Mouse (Mus musculus) C2C12 (cell line): ENCODE results near the gene Fkbp6. TPM values are rescaled to one million over a fixed set of nuclear protein-coding genes. Genes with fewer than 3 reads are reported as not detected.

Experiments
- H3K27me3 ChIP-seq: one replicate; pipeline ENCODE4 v1.6.1; 2011; ENCODE audit not compliant: control insufficient read depth, insufficient read depth, insufficient read length
- H3K36me3 ChIP-seq: one replicate; pipeline ENCODE4 v1.6.1; 2011; ENCODE audit not compliant: control insufficient read depth, insufficient read depth
- H3K4me3 ChIP-seq: one replicate; pipeline ENCODE4 v1.5.1; 2011; ENCODE audit warnings: mild to moderate bottlenecking, control low read depth; ENCODE audit not compliant: poor library complexity, insufficient read depth, severe bottlenecking
- H3K79me2 ChIP-seq: one replicate; pipeline ENCODE4 v1.6.1; 2011; ENCODE audit not compliant: control insufficient read depth, insufficient read depth
- H3K79me3 ChIP-seq: one replicate; pipeline ENCODE4 v1.6.1; 2011; ENCODE audit warnings: low read depth, control low read depth
- H3ac ChIP-seq: one replicate; pipeline ENCODE3; 2011; ENCODE audit warnings: low read depth; ENCODE audit not compliant: control insufficient read depth, insufficient read length
- CEBPB ChIP-seq: IDR thresholded peaks from one replicate; pipeline ENCODE4 v1.6.1; 2011; ENCODE audit warnings: low read depth, mild to moderate bottlenecking, control low read depth, moderate library complexity
- CTCF ChIP-seq: IDR thresholded peaks from one replicate; pipeline ENCODE4 v1.5.1; 2011; ENCODE audit not compliant: control insufficient read depth, insufficient read depth, insufficient read length
- FOSL1 ChIP-seq: IDR thresholded peaks from one replicate; pipeline ENCODE4 v1.8.0; 2011; ENCODE audit warnings: mild to moderate bottlenecking, low read length; ENCODE audit not compliant: poor library complexity, insufficient read depth, severe bottlenecking
- MAX ChIP-seq: IDR thresholded peaks from one replicate; pipeline ENCODE4 v1.6.1; 2011; ENCODE audit warnings: mild to moderate bottlenecking, control low read depth
- MYOD1 ChIP-seq: IDR thresholded peaks from one replicate; pipeline ENCODE4 v1.6.1; 2011; ENCODE audit warnings: low read depth; ENCODE audit not compliant: control insufficient read depth, insufficient read length
- MYOG ChIP-seq: IDR thresholded peaks from one replicate; pipeline ENCODE4 v1.6.1; 2011; ENCODE audit not compliant: control insufficient read depth, insufficient read length; ENCODE audit errors: extremely low read depth
- USF1 ChIP-seq: IDR thresholded peaks from one replicate; pipeline ENCODE4 v1.6.1; 2011; ENCODE audit warnings: low read depth, mild to moderate bottlenecking, control low read depth, moderate library complexity
- polyA plus RNA-seq: library from polyadenylated mRNA; unstranded; fragments of >200 nt; fragmentation: generic; extraction: Trizol; gene quantifications from one replicate; pipeline ENCODE4 v1.2.1, GENCODE M21; 2012; ENCODE audit warnings: missing spikeins

The Fkbp6 gene
- polyA plus RNA-seq, 1 experiment, result not detected

DNA sequence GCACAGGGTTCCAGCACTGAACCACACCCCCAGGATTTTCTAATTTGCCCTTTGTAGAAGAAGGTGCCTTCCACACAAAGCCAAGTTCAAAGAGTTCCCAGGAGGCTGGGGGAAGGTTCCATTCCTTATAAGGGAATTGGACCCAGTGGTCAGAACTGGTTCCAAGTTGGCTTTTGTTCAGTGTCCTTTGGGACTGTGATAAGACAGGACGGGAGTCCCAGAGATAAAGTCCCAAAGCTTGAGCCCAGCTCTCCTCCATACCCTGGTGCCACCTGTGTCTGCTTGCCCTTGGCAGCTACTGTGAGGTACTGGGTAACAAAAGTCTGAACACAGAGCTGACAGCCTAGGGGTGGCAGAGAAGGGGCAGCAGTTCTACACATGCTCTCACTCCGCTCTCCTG lies 9.9 kb upstream of the Fkbp6 start:
- no peaks in the 10 kb centered on the region for H3K36me3 ChIP-seq
- H3K79me3 ChIP-seq, result no peaks in the 10 kb centered on the region
- H3K27me3 ChIP-seq, result peaks cover 26% of the 10 kb centered on the region
- H3ac ChIP-seq, result no peak overlapping the region
- TF ChIP-seq MAX, result no peak
- no peak for TF ChIP-seq MYOG
- TF ChIP-seq CEBPB, result no peak
- H3K4me3 ChIP-seq, result peak overlapping the region; percentile 2
- H3K79me2 ChIP-seq, result no peaks in the 10 kb centered on the region

GRCm38 (mm10) chr5:135357556-135357955 lies 7.7 kb upstream of the Fkbp6 start:
- Histone ChIP-seq H3K79me2 (no peaks in the 10 kb centered on the region), H3K27me3 (peaks cover 37% of the 10 kb centered on the region), H3K4me3 (no peak overlapping the region), H3ac (no peak overlapping the region), H3K36me3 (no peaks in the 10 kb centered on the region), H3K79me3 (no peaks in the 10 kb centered on the region)
- TF ChIP-seq FOSL1 (no peak), USF1 (no peak), CTCF (no peak), MYOD1 (no peak), CEBPB (no peak), MYOG (no peak), MAX (no peak)

DNA sequence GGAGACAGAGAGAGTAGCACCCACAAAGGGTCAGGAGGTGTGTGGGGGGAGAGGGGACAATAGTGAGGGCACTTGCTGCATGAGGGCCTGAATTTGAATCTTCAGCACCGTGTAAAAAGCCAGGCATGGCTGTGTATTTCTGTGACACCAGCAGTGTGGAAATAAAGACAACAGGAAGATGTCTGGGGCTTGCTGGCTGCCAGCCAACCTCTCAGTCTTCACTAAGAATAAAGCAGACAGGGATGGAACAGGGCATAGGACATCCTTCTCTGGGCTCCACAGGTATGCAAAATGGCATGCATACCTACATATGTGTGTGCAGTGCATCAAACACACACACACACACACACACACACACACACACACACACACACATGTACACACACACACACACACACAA lies 6.2 kb upstream of the Fkbp6 start:
- Histone ChIP-seq H3K79me3 (no peaks in the 10 kb centered on the region), H3K79me2 (no peaks in the 10 kb centered on the region), H3K36me3 (no peaks in the 10 kb centered on the region), H3K27me3 (peaks cover 43% of the 10 kb centered on the region), H3ac (no peak overlapping the region), H3K4me3 (no peak overlapping the region)
- TF ChIP-seq MAX (no peak), MYOG (no peak), MYOD1 (no peak), CTCF (no peak), FOSL1 (no peak)

DNA sequence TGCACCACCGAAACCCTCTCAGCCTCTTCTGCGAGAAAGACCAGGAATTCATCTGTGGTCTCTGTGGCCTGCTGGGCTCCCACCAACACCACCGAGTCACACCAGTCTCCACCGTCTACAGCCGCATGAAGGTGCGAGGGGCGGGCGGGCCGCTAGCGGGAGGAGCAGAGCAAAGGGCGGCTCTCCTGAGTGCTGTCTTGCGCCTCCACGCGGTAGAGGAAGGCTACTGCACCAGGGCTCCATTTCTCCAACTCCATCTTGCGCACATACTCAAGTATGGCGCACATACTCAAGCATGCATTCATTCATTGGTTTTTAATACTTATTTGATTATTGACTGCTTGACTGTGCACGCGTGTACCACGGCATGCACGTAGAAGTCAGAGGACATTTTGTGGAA lies 3.7 kb upstream of the Fkbp6 start:
- no peaks in the 10 kb centered on the region for H3K79me2 ChIP-seq
- no peak overlapping the region for H3ac ChIP-seq
- peaks cover 55% of the 10 kb centered on the region for H3K27me3 ChIP-seq
- no peak overlapping the region for H3K4me3 ChIP-seq
- no peaks in the 10 kb centered on the region for H3K79me3 ChIP-seq
- no peaks in the 10 kb centered on the region for H3K36me3 ChIP-seq
- TF ChIP-seq CEBPB (no peak), MAX (no peak), MYOD1 (no peak), FOSL1 (no peak), USF1 (no peak), CTCF (no peak), MYOG (no peak)

GRCm38 (mm10) chr5:135352995-135353394 lies 3.2 kb upstream of the Fkbp6 start, which contains the start of gene Trim50:
Trim50 (plus strand) TSS chr5:135353295.
- no peaks in the 10 kb centered on the region for H3K79me2 ChIP-seq
- H3K4me3 ChIP-seq, result no peak within 1 kb of the TSS
- TF ChIP-seq CEBPB, result no peak
- no peak for TF ChIP-seq FOSL1
- TF ChIP-seq USF1, result no peak
- no peak for TF ChIP-seq CTCF
- TF ChIP-seq MYOD1, result no peak
- no peak for TF ChIP-seq MYOG
- no peak for TF ChIP-seq MAX
- H3K79me3 ChIP-seq, result no peaks in the 10 kb centered on the region
- no peak within 1 kb of the TSS for H3ac ChIP-seq
- H3K36me3 ChIP-seq, result no peaks in the 10 kb centered on the region
- H3K27me3 ChIP-seq, result peaks cover 53% of the 10 kb centered on the region

DNA sequence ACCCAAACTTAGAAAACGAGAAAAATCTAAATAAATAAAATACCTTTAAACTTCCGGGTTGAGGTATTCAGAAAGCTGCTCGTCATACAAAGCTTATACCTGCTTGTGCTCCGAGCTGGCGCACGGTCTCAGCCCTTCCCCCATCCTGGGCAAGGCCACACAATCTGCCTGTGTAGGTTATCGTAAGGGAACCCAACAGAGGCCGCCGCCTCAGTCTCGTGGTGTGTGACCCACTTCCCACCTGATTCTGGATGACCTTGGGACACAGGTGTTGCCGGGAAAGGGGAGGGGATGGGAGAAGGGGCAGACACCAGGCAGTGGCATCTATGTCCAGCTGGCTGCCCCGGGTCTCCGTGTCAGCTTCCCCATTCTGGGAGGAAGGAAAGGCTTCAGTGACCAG lies 1.8 kb upstream of the Fkbp6 start:
- peaks cover 66% of the 10 kb centered on the region for H3K27me3 ChIP-seq

More for the DNA sequence above, 1.8 kb upstream of the Fkbp6 start:
- H3K36me3 ChIP-seq, result no peaks in the 10 kb centered on the region
- H3ac ChIP-seq, result no peak overlapping the region
- no peaks in the 10 kb centered on the region for H3K79me3 ChIP-seq
- H3K4me3 ChIP-seq, result no peak overlapping the region
- no peaks in the 10 kb centered on the region for H3K79me2 ChIP-seq
- no peak for TF ChIP-seq MAX
- no peak for TF ChIP-seq FOSL1
- no peak for TF ChIP-seq MYOD1
- no peak for TF ChIP-seq CEBPB
- no peak for TF ChIP-seq USF1
- no peak for TF ChIP-seq MYOG
